Mouse (Mus musculus): ENCODE results near the gene Tubb5. TPM values are rescaled to one million over a fixed set of nuclear protein-coding genes. Genes with fewer than 3 reads are reported as not detected.
A peak's percentile ranks its signal among the peaks of the same experiment; 100 is the strongest.
"Not testable (repeated sequence)": the region's sequence is repeated elsewhere in the genome, so short reads cannot be mapped to it uniquely, and the experiment has no call there.

The Tubb5 gene
- polyA plus RNA-seq, 1 experiment from 2014 or later, result 1,533 TPM

DNA sequence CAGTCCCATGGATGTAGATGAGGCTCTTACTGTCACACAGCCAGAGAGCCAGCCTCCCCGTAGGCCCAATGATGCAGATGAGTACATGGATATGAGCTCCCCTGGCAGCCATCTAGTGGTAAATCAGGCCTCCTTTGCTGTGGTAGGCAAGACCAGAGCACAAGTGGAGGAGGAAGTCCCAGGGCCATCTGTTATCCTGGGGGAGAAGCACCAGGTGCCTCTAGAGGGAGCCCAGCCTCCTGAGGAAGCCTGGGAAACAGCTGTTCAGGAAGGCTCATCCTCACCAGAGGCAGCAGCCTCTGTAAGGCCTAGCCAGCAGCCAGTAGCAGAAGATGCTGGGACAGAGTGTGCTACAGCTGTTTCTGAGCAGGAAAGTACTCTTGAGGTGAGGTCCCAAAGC is 10.0 kb upstream of the Tubb5 start:
- Histone ChIP-seq H3K4me2 (replicated peaks) (no peak overlapping the region), H3K9ac (no peak overlapping the region), H3K4me1 (no peaks in the 10 kb centered on the region), H3K36me3 (peaks cover 76% of the 10 kb centered on the region), H3K27me3 (replicated peaks) (no peaks in the 10 kb centered on the region), H3K27ac (no peak overlapping the region), H3K4me3 (no peak overlapping the region), H3K9me3 (no peaks in the 10 kb centered on the region)
- ATAC-seq (ENCODE audit: low FRiP score, low read depth), result no peak
- 69% methylated on average over 1 of the region's 1 CpGs for WGBS

- Histone ChIP-seq H3K4me3 (no peak overlapping the region), H3K4me1 (peaks cover 16% of the 10 kb centered on the region), H3K4me2 (replicated peaks) (no peak overlapping the region), H3K27ac (no peak overlapping the region), H3K27me3 (replicated peaks) (no peaks in the 10 kb centered on the region), H3K9me3 (no peaks in the 10 kb centered on the region), H3K9ac (no peak overlapping the region), H3K36me3 (peaks cover 36% of the 10 kb centered on the region)
- WGBS, result 92% methylated on average over 3 of the region's 3 CpGs
- ATAC-seq (ENCODE audit: low FRiP score, low read depth), result no peak
Observed at GRCm38 (mm10) chr17:35843514-35843913, 5.4 kb upstream of the Tubb5 start.

GRCm38 (mm10) chr17:35842006-35842405 is 3.9 kb upstream of the Tubb5 start:
- H3K9me3 ChIP-seq, result no peaks in the 10 kb centered on the region
- H3K4me2 ChIP-seq (replicated peaks), result peak overlapping the region; percentile 65
- ATAC-seq (ENCODE audit: low FRiP score, low read depth), result no peak
- no peaks in the 10 kb centered on the region for H3K27me3 ChIP-seq (replicated peaks)
- 0 out of 2 replicates have a peak overlapping the region, but pooled peaks have one; percentile 26 for H3K27ac ChIP-seq
- 20% methylated on average over 11 of the region's 11 CpGs for WGBS
- peaks cover 16% of the 10 kb centered on the region for H3K4me1 ChIP-seq
- H3K9ac ChIP-seq, result peak overlapping the region; percentile 64
- H3K4me3 ChIP-seq, result peak overlapping the region; percentile 53
- peaks cover 21% of the 10 kb centered on the region for H3K36me3 ChIP-seq

- under 1% methylated on average over 59 of the region's 59 CpGs for WGBS
- peaks cover 21% of the 10 kb centered on the region for H3K36me3 ChIP-seq
- H3K4me2 ChIP-seq (replicated peaks), result peak within 1 kb of the TSS; percentile 65
- ATAC-seq (ENCODE audit: low FRiP score, low read depth), result peak; percentile 88
- H3K27ac ChIP-seq, result 0 out of 2 replicates have a peak within 1 kb of the TSS, but pooled peaks have one; percentile 26
- H3K4me3 ChIP-seq, result peak within 1 kb of the TSS; percentile 53
- peak within 1 kb of the TSS; percentile 64 for H3K9ac ChIP-seq
- H3K9me3 ChIP-seq, result no peaks in the 10 kb centered on the region
- no peaks in the 10 kb centered on the region for H3K27me3 ChIP-seq (replicated peaks)
- peaks cover 16% of the 10 kb centered on the region for H3K4me1 ChIP-seq
Observed at GRCm38 (mm10) chr17:35841076-35841950, 3.2 kb upstream of the Tubb5 start, which contains the start of gene Mdc1. Mdc1 (plus strand) TSS chr17:35841515.

DNA sequence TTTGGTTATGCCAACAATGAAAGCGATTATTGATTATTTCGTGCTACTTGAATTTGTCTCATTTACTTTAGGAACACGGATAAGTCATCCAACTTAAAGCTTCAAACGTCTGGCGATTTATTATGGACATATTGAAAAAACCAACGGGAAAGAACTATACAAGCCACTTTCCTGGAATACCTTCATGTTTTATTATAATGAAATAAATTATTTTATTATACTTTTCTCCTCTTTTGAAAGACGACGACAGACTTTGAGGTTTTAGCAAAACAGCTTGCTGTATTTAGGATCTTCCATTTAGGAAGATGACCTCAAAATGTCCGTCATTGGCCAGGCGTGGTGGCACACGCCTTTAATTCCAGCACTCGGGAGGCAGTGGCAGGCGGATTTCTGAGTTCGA is 2.5 kb upstream of the Tubb5 start:
- WGBS, result 59% methylated on average over 14 of the region's 14 CpGs
- no peak overlapping the region for H3K27ac ChIP-seq
- ATAC-seq (ENCODE audit: low FRiP score, low read depth), result no peak
- no peaks in the 10 kb centered on the region for H3K9me3 ChIP-seq
- peaks cover 23% of the 10 kb centered on the region for H3K4me1 ChIP-seq
- H3K9ac ChIP-seq, result no peak overlapping the region
- peaks cover 21% of the 10 kb centered on the region for H3K36me3 ChIP-seq
- peak overlapping the region; percentile 24; the same call in 1 of the 2 replicates for H3K4me3 ChIP-seq
- peak overlapping the region; percentile 47 for H3K4me2 ChIP-seq (replicated peaks)
- H3K27me3 ChIP-seq (replicated peaks), result no peaks in the 10 kb centered on the region

- ATAC-seq (ENCODE audit: low FRiP score, low read depth), result not testable (repeated sequence)
- 52% methylated on average over 3 of the region's 3 CpGs for WGBS
Observed at GRCm38 (mm10) chr17:35839002-35839401, 896 bp upstream of the Tubb5 start.

DNA sequence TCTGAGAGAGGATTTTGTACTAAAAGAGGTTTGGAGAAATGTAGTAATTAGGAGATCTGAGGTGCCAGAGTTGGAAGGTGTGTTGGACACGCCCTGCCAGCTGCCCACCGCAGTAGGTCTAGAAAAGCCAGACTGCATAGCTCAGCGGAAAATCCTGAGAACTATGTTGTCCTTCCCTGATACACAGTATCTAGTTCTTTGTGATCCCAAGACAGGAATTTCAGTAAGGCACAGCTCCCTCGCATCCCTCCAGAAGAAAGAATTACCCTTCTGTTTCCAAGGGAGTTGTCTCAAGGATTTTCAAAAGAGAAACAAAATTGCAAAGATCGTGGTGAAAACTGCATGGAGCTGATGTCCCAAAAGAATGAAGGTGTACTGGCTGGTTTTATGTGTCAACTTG is 464 bp upstream of the Tubb5 start:
- peaks cover 33% of the 10 kb centered on the region for H3K36me3 ChIP-seq
- no peak for ATAC-seq (ENCODE audit: low FRiP score, low read depth)
- H3K4me2 ChIP-seq (replicated peaks), result peak overlapping the region; percentile 89
- WGBS, result 2% methylated on average over 5 of the region's 5 CpGs
- H3K4me3 ChIP-seq, result peak overlapping the region; percentile 72
- no peaks in the 10 kb centered on the region for H3K9me3 ChIP-seq
- H3K27me3 ChIP-seq (replicated peaks), result no peaks in the 10 kb centered on the region
- peak overlapping the region; percentile 61 for H3K9ac ChIP-seq
- H3K4me1 ChIP-seq, result peaks cover 43% of the 10 kb centered on the region
- peak overlapping the region; percentile 95 for H3K27ac ChIP-seq

More at GRCm38 (mm10) chr17:35839002-35839401, 896 bp upstream of the Tubb5 start:
- Histone ChIP-seq H3K9ac (peak overlapping the region; percentile 61; the same call in 1 of the 2 replicates), H3K36me3 (peaks cover 28% of the 10 kb centered on the region), H3K4me1 (peaks cover 39% of the 10 kb centered on the region), H3K4me2 (replicated peaks) (peak overlapping the region; percentile 89), H3K4me3 (peak overlapping the region; percentile 72)
- H3K27ac ChIP-seq; H3K9me3 ChIP-seq; H3K27me3 ChIP-seq (replicated peaks): not testable (repeated sequence)

DNA sequence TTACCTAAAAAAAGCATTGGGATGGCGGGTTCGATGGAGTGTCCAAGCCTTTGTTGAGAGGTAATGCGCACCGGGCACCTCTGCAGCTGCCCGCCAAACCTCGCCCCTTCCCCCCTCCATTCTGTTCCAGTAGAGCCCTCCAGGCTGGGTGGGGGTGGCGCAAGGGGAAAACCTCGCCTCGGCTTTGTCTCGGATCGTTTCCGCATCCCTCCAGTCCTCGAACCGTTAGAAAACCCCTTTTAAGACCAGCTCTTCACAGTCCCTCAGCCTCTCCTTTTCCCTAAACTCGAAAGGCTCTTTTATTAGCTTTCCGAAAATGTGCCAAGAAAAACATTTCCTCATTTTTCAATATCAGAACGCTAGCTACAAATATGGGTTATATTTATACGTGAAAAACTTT is 619 bp downstream of the Tubb5 start:
- Histone ChIP-seq H3K4me1 (peaks cover 47% of the 10 kb centered on the region), H3K27me3 (replicated peaks) (no peaks in the 10 kb centered on the region), H3K4me3 (peak overlapping the region; percentile 72), H3K36me3 (peaks cover 38% of the 10 kb centered on the region), H3K9ac (peak overlapping the region; percentile 93), H3K9me3 (no peaks in the 10 kb centered on the region), H3K4me2 (replicated peaks) (peak overlapping the region; percentile 89), H3K27ac (peak overlapping the region; percentile 95)
- WGBS, result under 1% methylated on average over 18 of the region's 18 CpGs
- ATAC-seq (ENCODE audit: low FRiP score, low read depth), result peak; percentile 23

- H3K27me3 ChIP-seq (replicated peaks), result no peaks in the 10 kb centered on the region
- H3K27ac ChIP-seq, result peak overlapping the region; percentile 95
- H3K9ac ChIP-seq, result peak overlapping the region; percentile 93
- peak; percentile 18 for ATAC-seq (ENCODE audit: low FRiP score, low read depth)
- H3K4me2 ChIP-seq (replicated peaks), result peak overlapping the region; percentile 89
- peaks cover 45% of the 10 kb centered on the region for H3K4me1 ChIP-seq
- peaks cover 38% of the 10 kb centered on the region for H3K36me3 ChIP-seq
- H3K9me3 ChIP-seq, result no peaks in the 10 kb centered on the region
- H3K4me3 ChIP-seq, result peak overlapping the region; percentile 72
- WGBS, result under 1% methylated on average over 25 of the region's 25 CpGs
Observed at GRCm38 (mm10) chr17:35836991-35837422, 1.1 kb downstream of the Tubb5 start.

DNA sequence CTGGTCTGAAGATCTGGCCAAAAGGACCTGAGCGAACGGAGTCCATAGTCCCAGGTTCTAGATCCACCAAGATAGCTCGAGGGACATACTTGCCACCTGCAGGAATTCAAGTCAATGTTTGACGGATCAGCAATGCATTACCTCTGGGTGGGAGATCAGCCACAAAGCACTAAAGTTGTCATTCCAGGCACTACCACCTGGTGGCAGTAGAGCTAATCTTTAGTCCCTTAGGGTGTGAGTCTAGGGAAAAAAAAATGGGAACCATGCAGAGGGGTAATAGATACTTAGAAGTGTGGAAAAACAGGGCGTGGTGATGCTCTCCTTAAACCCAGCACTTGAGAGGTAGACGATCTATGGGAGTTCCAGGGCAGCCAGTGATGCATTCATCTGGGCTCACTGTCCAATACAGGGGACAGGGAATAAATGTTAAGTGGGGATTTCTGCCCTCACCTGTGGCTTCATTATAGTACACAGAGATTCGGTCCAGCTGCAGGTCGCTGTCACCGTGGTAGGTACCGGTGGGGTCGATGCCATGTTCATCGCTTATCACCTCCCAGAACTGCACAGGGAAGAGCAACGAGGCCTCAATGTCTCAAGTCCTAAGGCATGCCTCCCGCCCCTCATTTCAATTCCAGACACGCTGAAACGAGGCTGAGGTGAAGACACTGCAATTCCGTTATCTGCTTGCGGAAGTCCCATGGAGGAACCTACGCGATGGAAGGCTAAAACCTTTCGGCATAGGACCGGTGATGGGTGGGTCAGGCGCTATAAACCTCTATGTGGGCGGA is 1.7 kb downstream of the Tubb5 start:
- H3K27ac ChIP-seq, result peak overlapping the region; percentile 95
- H3K9ac ChIP-seq, result peak overlapping the region; percentile 93
- peak overlapping the region; percentile 89 for H3K4me2 ChIP-seq (replicated peaks)
- H3K9me3 ChIP-seq, result no peaks in the 10 kb centered on the region
- H3K4me3 ChIP-seq, result peak overlapping the region; percentile 72
- peaks cover 41% of the 10 kb centered on the region for H3K4me1 ChIP-seq
- H3K36me3 ChIP-seq, result peaks cover 38% of the 10 kb centered on the region
- 8% methylated on average over 24 of the region's 24 CpGs for WGBS
- H3K27me3 ChIP-seq (replicated peaks), result no peaks in the 10 kb centered on the region
- ATAC-seq (ENCODE audit: low FRiP score, low read depth), result no peak

GRCm38 (mm10) chr17:35835424-35836140 is 2.5 kb downstream of the Tubb5 start:
- peak overlapping the region; percentile 93 for H3K9ac ChIP-seq
- H3K27me3 ChIP-seq (replicated peaks), result no peaks in the 10 kb centered on the region
- H3K4me1 ChIP-seq, result peaks cover 42% of the 10 kb centered on the region
- no peak for ATAC-seq (ENCODE audit: low FRiP score, low read depth)
- 83% methylated on average over 26 of the region's 26 CpGs for WGBS
- H3K27ac ChIP-seq, result no peak overlapping the region
- peaks cover 42% of the 10 kb centered on the region for H3K36me3 ChIP-seq
- H3K4me2 ChIP-seq (replicated peaks), result peak overlapping the region; percentile 89
- no peaks in the 10 kb centered on the region for H3K9me3 ChIP-seq
- peak overlapping the region; percentile 72 for H3K4me3 ChIP-seq
